Mouse (Mus musculus): ENCODE results near the gene Herc4. TPM values are rescaled to one million over a fixed set of nuclear protein-coding genes. Genes with fewer than 3 reads are reported as not detected.

Gene Herc4
- polyA plus RNA-seq, 1 experiment from 2014 or later, result 27.7 TPM

DNA sequence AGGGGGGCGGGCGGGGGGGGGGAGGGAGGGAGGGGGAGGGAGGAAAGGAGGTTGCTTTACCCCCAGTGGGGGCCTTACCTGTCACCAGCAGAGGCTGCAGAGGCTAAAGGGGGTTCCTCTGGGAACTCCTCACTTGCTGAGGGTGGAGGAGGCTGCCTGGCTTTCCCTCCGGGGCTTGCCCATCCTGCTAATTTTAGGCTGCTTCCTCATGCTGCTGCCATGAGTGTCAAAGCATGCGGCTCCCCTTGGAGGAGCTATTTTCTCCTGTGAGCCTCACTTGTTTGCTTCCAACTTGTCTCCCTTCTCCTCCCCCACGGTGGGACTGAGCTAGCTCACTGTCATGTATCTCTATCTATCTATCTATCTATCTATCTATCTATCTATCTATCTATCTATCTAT lies 12.8 kb upstream of the Herc4 start:
- Histone ChIP-seq H3K9me3 (ENCODE audit: control insufficient read depth, low read length) (no peaks in the 10 kb centered on the region), H3K9ac (ENCODE audit: low read depth, low read length) (no peak overlapping the region), H3K27me3 (replicated peaks; ENCODE audit: control insufficient read depth, insufficient read depth, low read length) (no peaks in the 10 kb centered on the region), H3K4me2 (ENCODE audit: low read depth, low read length) (no peak overlapping the region), H3K27ac (ENCODE audit: low read length) (no peak overlapping the region), H3K4me1 (ENCODE audit: control insufficient read depth, insufficient read depth, low read length) (no peaks in the 10 kb centered on the region), H3K4me3 (ENCODE audit: low read length) (no peak overlapping the region), H3K36me3 (ENCODE audit: control insufficient read depth, insufficient read depth, low read length) (no peaks in the 10 kb centered on the region)
- ATAC-seq, result no peak
- WGBS, result 23% methylated on average over 3 of the region's 5 CpGs

DNA sequence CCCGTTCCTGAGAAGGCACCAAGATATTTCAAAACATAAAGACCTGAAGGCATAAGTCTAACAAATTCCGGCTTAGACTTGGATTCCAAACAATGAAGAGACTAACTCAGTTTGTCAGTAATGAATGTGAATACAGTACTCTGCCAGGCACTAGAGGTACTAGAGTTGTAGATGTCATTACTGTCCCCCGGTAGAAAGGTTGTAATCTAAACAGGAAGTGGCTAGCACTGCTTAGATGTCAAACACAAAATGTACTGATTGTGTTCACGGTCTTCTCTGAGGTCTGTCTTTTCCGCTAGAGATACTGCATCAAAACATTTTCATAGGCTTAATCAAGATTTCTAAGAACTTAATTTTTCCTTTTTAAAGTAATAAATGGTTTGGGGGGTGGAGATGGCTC lies 12.0 kb upstream of the Herc4 start:
- ATAC-seq, result no peak
- Histone ChIP-seq H3K27me3 (replicated peaks; ENCODE audit: control insufficient read depth, insufficient read depth, low read length) (no peaks in the 10 kb centered on the region), H3K4me2 (ENCODE audit: low read depth, low read length) (no peak overlapping the region), H3K4me3 (ENCODE audit: low read length) (no peak overlapping the region), H3K9ac (ENCODE audit: low read depth, low read length) (no peak overlapping the region), H3K9me3 (ENCODE audit: control insufficient read depth, low read length) (no peaks in the 10 kb centered on the region), H3K4me1 (ENCODE audit: control insufficient read depth, insufficient read depth, low read length) (no peaks in the 10 kb centered on the region), H3K36me3 (ENCODE audit: control insufficient read depth, insufficient read depth, low read length) (no peaks in the 10 kb centered on the region), H3K27ac (ENCODE audit: low read length) (no peak overlapping the region)
- 42% methylated on average over 5 of the region's 5 CpGs for WGBS

DNA sequence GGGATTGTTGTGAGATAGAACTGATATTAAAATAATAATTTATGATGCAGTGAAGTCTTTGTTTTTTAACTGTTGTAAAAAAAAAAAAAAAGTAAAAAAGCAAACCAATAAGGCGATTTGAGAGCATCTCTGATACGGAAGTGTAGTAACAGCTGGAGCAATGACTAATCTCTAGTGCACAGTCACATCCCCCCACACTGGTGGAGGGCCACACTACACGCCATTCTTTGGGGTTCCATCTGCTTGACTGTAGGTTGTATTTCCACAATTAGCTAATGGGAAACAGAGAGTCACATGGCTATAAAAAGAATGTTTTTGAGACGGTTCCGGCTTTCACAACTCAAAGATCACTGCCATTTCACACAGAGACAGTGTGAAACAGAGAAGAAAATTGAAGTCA lies 9.5 kb upstream of the Herc4 start:
- Histone ChIP-seq H3K36me3 (ENCODE audit: control insufficient read depth, insufficient read depth, low read length) (no peaks in the 10 kb centered on the region), H3K27ac (ENCODE audit: low read length) (no peak overlapping the region), H3K9ac (ENCODE audit: low read depth, low read length) (no peak overlapping the region), H3K9me3 (ENCODE audit: control insufficient read depth, low read length) (no peaks in the 10 kb centered on the region), H3K27me3 (replicated peaks; ENCODE audit: control insufficient read depth, insufficient read depth, low read length) (no peaks in the 10 kb centered on the region), H3K4me2 (ENCODE audit: low read depth, low read length) (no peak overlapping the region), H3K4me3 (ENCODE audit: low read length) (no peak overlapping the region), H3K4me1 (ENCODE audit: control insufficient read depth, insufficient read depth, low read length) (no peaks in the 10 kb centered on the region)
- no peak for ATAC-seq
- 87% methylated on average over 5 of the region's 5 CpGs for WGBS

DNA sequence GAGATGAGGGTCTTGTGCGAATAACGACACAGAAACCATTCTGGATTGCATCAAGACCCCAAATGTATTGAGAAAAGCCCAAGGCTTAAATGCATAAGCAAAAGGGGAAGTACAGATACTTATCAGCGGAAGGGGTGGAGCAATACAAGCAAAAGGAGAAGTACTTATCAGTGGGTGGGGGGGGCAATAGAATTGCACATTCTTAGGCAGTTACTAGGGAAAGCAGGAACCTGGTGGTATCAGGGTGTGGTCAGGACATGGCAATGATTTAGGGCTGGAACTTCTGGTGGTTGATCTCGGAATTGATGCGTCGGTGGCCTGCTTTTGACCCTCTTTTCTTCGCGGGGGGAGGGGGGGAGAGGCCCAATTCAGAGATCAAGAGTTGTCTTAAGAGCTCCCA lies 7.7 kb upstream of the Herc4 start:
- 74% methylated on average over 8 of the region's 8 CpGs for WGBS
- no peak for ATAC-seq
- H3K4me1 ChIP-seq (ENCODE audit: control insufficient read depth, insufficient read depth, low read length), result no peaks in the 10 kb centered on the region

DNA sequence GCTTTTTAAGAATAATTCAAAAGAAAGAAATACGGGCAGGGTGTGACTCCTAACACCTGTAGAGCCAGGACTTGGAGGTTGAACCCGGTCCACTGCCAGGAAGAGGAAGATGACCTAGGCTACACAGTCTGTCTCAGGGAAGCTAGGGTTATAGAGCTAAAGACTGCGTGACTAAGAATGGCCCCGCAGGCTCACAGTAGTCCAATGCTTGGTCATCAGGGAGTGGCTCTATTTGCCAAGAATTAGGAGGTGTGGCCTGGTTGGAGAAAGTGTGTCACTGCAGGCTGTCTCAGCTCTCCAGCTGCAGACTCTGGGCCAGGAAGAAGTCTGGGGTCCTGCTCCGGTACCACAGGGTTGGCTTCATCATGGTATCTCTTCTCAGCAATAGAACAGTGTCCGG lies 6.9 kb upstream of the Herc4 start:
- no peak overlapping the region for H3K27ac ChIP-seq (ENCODE audit: low read length)
- no peak for ATAC-seq

More for the DNA sequence above, 7.7 kb upstream of the Herc4 start:
- no peak overlapping the region for H3K27ac ChIP-seq (ENCODE audit: low read length)
- no peaks in the 10 kb centered on the region for H3K27me3 ChIP-seq (replicated peaks; ENCODE audit: control insufficient read depth, insufficient read depth, low read length)
- no peak overlapping the region for H3K4me3 ChIP-seq (ENCODE audit: low read length)
- no peak overlapping the region for H3K4me2 ChIP-seq (ENCODE audit: low read depth, low read length)
- H3K9ac ChIP-seq (ENCODE audit: low read depth, low read length), result no peak overlapping the region
- H3K9me3 ChIP-seq (ENCODE audit: control insufficient read depth, low read length), result no peaks in the 10 kb centered on the region
- H3K36me3 ChIP-seq (ENCODE audit: control insufficient read depth, insufficient read depth, low read length), result no peaks in the 10 kb centered on the region

DNA sequence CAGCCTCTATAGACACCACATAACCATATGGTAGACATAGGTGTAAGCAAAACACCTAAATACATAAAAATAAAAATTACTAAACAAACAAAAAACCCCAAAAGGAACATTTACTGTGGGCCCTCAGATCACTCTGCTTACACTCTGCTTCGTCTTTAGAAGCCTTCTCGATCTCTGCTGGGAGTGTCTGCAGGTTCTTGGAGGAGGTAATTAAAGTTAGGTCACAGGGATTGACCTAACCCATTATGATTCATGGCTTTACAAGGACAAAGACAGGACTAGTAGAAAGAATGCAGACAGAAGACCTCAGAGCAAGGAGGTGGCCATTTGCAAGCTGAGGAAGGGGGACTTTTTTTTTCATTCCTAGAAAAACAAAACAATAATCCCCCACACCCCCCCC lies 6.4 kb upstream of the Herc4 start:
- H3K4me3 ChIP-seq (ENCODE audit: low read length), result no peak overlapping the region
- ATAC-seq, result no peak

More for the DNA sequence above, 6.9 kb upstream of the Herc4 start:
- H3K4me3 ChIP-seq (ENCODE audit: low read length), result no peak overlapping the region
- no peak overlapping the region for H3K9ac ChIP-seq (ENCODE audit: low read depth, low read length)
- H3K36me3 ChIP-seq (ENCODE audit: control insufficient read depth, insufficient read depth, low read length), result no peaks in the 10 kb centered on the region
- no peaks in the 10 kb centered on the region for H3K9me3 ChIP-seq (ENCODE audit: control insufficient read depth, low read length)
- no peak overlapping the region for H3K4me2 ChIP-seq (ENCODE audit: low read depth, low read length)
- H3K27me3 ChIP-seq (replicated peaks; ENCODE audit: control insufficient read depth, insufficient read depth, low read length), result no peaks in the 10 kb centered on the region
- H3K4me1 ChIP-seq (ENCODE audit: control insufficient read depth, insufficient read depth, low read length), result no peaks in the 10 kb centered on the region
- WGBS, result 89% methylated on average over 6 of the region's 6 CpGs

DNA sequence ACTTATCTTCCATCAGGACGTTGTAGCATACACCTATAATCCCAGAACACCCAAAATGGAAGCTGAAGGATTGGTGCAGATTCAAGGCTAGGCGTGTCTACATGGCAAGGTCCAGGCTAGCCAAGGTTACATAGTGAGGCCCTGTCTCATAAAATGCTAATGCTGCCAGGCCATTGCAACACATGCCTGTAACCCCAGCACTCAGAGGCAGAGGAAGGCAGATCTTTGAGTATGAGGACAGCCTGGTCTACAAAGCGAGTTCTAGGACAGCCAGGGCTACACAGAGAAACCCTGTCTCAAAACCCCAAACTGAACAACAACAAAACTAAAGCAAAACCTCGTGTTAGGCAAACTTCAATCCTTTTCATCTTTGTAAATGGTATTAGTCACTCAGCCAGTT lies 5.5 kb upstream of the Herc4 start:
- peak; percentile 57 for ATAC-seq
- H3K36me3 ChIP-seq (ENCODE audit: control insufficient read depth, insufficient read depth, low read length), result no peaks in the 10 kb centered on the region
- H3K9ac ChIP-seq (ENCODE audit: low read depth, low read length), result no peak overlapping the region
- no peaks in the 10 kb centered on the region for H3K9me3 ChIP-seq (ENCODE audit: control insufficient read depth, low read length)
- no peaks in the 10 kb centered on the region for H3K27me3 ChIP-seq (replicated peaks; ENCODE audit: control insufficient read depth, insufficient read depth, low read length)
- 68% methylated on average over 4 of the region's 4 CpGs for WGBS
- no peak overlapping the region for H3K4me2 ChIP-seq (ENCODE audit: low read depth, low read length)
- H3K4me1 ChIP-seq (ENCODE audit: control insufficient read depth, insufficient read depth, low read length), result peaks cover 4% of the 10 kb centered on the region; the same call in 1 of the 2 replicates
- no peak overlapping the region for H3K4me3 ChIP-seq (ENCODE audit: low read length)
- no peak overlapping the region for H3K27ac ChIP-seq (ENCODE audit: low read length)

More for the DNA sequence above, 6.4 kb upstream of the Herc4 start:
- H3K9me3 ChIP-seq (ENCODE audit: control insufficient read depth, low read length), result no peaks in the 10 kb centered on the region
- H3K4me1 ChIP-seq (ENCODE audit: control insufficient read depth, insufficient read depth, low read length), result no peaks in the 10 kb centered on the region
- H3K4me2 ChIP-seq (ENCODE audit: low read depth, low read length), result no peak overlapping the region
- no peak overlapping the region for H3K27ac ChIP-seq (ENCODE audit: low read length)
- H3K36me3 ChIP-seq (ENCODE audit: control insufficient read depth, insufficient read depth, low read length), result no peaks in the 10 kb centered on the region
- 69% methylated on average over 2 of the region's 2 CpGs for WGBS
- H3K27me3 ChIP-seq (replicated peaks; ENCODE audit: control insufficient read depth, insufficient read depth, low read length), result no peaks in the 10 kb centered on the region
- no peak overlapping the region for H3K9ac ChIP-seq (ENCODE audit: low read depth, low read length)

DNA sequence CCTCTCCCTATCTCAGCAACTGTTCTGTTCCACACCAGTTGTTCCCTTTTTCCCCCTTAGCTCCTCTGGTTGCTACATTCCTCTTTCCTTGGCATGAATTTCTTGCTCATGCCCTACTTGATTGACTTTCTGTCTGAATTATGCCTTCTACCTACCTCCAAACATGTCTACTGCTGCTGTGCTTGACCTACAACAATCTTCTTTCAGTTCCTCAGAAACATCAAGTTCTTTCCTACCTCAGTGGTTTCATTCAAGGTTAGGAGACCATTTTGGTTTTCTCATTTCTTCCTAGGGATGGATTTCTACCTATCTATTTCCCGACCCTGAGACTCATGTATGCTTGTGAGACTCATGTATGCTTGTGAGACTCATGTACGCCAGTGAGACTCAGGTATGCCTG lies 3.8 kb upstream of the Herc4 start:
- ATAC-seq, result no peak
- Histone ChIP-seq H3K36me3 (ENCODE audit: control insufficient read depth, insufficient read depth, low read length) (no peaks in the 10 kb centered on the region), H3K9ac (ENCODE audit: low read depth, low read length) (no peak overlapping the region), H3K4me2 (ENCODE audit: low read depth, low read length) (no peak overlapping the region), H3K4me1 (ENCODE audit: control insufficient read depth, insufficient read depth, low read length) (peaks cover 4% of the 10 kb centered on the region; the same call in 1 of the 2 replicates), H3K9me3 (ENCODE audit: control insufficient read depth, low read length) (no peaks in the 10 kb centered on the region), H3K4me3 (ENCODE audit: low read length) (no peak overlapping the region), H3K27me3 (replicated peaks; ENCODE audit: control insufficient read depth, insufficient read depth, low read length) (no peaks in the 10 kb centered on the region), H3K27ac (ENCODE audit: low read length) (no peak overlapping the region)
- 83% methylated on average over 2 of the region's 2 CpGs for whole genome bisulfite sequencing

DNA sequence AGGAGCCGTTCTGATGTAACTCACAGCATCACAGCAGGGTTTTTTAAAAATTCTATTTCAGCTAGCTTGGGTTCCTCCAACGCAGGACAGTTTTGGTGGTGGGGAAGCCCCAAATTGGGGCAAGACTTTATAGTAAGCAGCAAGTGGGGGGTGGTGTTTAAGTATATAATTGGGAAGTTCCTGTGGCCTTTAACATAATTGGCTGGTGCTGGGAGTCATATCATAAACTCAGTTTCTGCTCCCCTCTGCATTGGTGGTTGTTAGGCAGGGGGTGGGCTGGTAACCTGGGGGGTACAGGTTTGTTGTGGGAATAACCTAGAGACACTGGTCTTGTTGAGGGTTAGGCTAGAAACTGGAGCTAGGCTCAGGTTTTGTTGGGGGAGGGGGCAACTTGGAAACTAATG lies 2.7 kb upstream of the Herc4 start:
- Histone ChIP-seq H3K36me3 (ENCODE audit: control insufficient read depth, insufficient read depth, low read length) (no peaks in the 10 kb centered on the region), H3K27me3 (replicated peaks; ENCODE audit: control insufficient read depth, insufficient read depth, low read length) (no peaks in the 10 kb centered on the region), H3K27ac (ENCODE audit: low read length) (no peak overlapping the region), H3K9me3 (ENCODE audit: control insufficient read depth, low read length) (no peaks in the 10 kb centered on the region), H3K9ac (ENCODE audit: low read depth, low read length) (no peak overlapping the region), H3K4me1 (ENCODE audit: control insufficient read depth, insufficient read depth, low read length) (peaks cover 4% of the 10 kb centered on the region; the same call in 1 of the 2 replicates), H3K4me2 (ENCODE audit: low read depth, low read length) (no peak overlapping the region), H3K4me3 (ENCODE audit: low read length) (no peak overlapping the region)
- 73% methylated on average over 2 of the region's 2 CpGs for WGBS
- ATAC-seq, result no peak

DNA sequence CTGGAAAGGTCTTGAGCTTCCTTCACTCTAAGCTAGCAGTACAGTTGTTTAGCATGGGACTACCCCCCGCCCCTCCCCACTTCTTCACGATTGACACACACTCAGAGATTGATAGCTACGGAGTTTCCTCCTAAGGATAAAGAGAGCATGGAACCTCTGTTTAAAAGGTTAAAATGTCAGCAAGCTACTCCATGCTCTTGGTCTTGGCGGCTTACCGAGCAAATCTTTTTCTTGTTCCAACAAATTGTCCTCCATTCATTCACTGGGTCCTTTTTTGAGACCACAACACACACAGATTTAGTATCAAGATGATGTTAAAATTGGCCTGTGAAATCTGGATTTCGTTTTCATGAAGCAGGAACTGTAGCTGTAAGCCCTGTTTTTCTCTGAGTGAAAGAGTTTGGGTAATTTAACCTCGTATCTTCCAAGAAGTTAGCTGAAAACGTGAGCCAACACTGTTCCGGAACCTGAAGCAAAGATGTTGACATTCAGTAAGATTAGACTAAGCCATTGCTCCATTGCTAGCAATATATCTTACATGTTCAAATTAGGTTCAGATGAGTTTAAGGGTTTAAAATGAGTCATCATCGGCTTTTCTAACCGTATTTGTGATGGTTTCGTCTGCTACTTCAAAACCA lies 693 bp upstream of the Herc4 start:
- Histone ChIP-seq H3K27me3 (replicated peaks; ENCODE audit: control insufficient read depth, insufficient read depth, low read length) (no peaks in the 10 kb centered on the region), H3K4me3 (ENCODE audit: low read length) (peak overlapping the region; percentile 96), H3K4me1 (ENCODE audit: control insufficient read depth, insufficient read depth, low read length) (peaks cover 4% of the 10 kb centered on the region; the same call in 1 of the 2 replicates), H3K4me2 (ENCODE audit: low read depth, low read length) (peak overlapping the region; percentile 52), H3K9ac (ENCODE audit: low read depth, low read length) (peak overlapping the region; percentile 21; the same call in 1 of the 2 replicates), H3K27ac (ENCODE audit: low read length) (no peak overlapping the region), H3K36me3 (ENCODE audit: control insufficient read depth, insufficient read depth, low read length) (no peaks in the 10 kb centered on the region), H3K9me3 (ENCODE audit: control insufficient read depth, low read length) (no peaks in the 10 kb centered on the region)
- WGBS, result 16% methylated on average over 12 of the region's 12 CpGs
- no peak for ATAC-seq

Measured in intestine, embryonic 16.5 days (tissue).